Mouse (Mus musculus) mature B cell (primary cell): ENCODE measurements around the gene Tenm4.

ENCODE experiments used
- in situ Hi-C: fragments of 300-500 bp; cut with MboI; formaldehyde crosslinking; loops from 2 replicates; pipeline ENCODE4 v1.14.3; 2019

Tenm4 gene

DNA sequence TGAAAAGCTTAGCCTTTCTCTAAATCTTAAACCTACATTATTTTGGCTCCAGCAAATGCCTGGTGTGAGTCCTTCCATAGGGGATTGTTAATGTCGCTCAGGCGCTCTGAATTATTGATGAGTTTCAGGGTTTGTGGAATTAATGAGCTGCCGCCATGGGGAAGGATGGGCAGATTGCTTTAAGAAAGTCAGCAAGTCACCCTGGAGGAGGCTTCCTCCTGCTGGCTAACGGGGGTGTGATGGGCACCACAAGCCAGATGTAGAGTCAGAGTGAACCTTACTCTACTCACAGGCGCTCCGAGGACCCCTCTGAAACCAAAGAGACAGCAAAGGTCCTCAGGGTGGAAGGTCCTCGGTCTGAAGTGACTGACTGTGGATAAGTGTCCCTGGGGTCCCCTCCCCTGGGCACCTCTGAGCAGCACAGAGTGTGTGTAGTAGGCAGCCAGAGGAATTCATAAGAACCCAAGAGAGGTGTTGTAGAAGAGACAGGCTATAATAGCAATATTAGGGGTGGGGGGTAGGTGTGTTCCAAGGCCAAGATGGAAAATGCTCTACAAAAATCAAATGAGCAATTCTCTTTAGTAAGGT lies 637.1 kb downstream of the Tenm4 start:
- in situ Hi-C loops, result no loop called here

- in situ Hi-C loops, result no loop called here
Measured at GRCm38 (mm10) chr7:96811691-96812090, 640.6 kb downstream of the Tenm4 start.

GRCm38 (mm10) chr7:96813036-96813435 lies 642.0 kb downstream of the Tenm4 start:
- in situ Hi-C loops, result no loop called here

DNA sequence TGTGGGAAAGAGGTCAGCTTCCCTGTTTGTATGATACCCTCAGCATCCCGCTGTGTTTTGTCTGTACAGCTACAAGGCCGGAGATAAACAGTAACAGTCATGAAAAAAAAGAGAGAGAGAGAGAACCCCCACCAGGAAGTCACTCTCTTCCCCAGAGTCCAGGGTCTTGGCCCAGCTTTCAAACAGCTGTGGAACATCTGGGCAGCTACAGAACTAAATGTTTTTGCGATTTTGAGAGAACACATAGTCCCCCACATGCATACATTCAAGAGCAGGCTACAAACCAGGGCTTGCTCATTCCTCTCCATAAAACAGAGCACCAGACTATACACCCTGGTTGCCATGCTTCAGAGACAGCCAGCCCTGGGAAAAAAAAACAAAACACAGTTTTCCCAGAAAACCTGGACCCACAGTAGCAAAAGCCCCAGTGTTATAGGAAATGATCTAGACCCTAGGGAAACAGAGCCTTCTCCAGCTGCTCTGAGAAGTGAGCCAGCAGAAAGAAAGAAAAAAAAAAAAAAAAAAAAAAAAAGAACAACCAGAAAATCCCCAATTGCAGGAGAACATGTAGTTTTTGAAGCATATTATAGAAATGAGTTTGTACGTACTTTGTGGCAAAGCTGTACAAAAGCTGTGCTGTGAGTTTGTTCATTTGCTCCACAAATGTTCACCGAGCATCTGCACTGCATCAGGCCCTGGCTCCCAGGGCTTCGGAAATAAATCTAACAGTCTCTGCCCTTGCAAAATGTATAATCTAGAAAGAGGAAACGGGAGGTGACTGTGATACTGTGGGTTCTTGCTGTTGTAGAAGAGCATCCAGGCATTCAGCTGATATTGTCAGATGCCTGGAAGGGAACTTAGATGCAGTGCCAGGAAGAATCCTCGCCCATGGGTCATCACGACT lies 642.7 kb downstream of the Tenm4 start:
- in situ Hi-C loops, result no loop called here

GRCm38 (mm10) chr7:96814581-96814980 lies 643.5 kb downstream of the Tenm4 start:
- in situ Hi-C loops, result no loop called here

GRCm38 (mm10) chr7:96817030-96817674 lies 646.1 kb downstream of the Tenm4 start:
- in situ Hi-C loops, result no loop called here

GRCm38 (mm10) chr7:96818236-96818916 lies 647.3 kb downstream of the Tenm4 start:
- in situ Hi-C loops, result no loop called here

GRCm38 (mm10) chr7:96819538-96819937 lies 648.5 kb downstream of the Tenm4 start:
- in situ Hi-C loops, result no loop called here

- in situ Hi-C loops, result no loop called here
Measured at GRCm38 (mm10) chr7:96820343-96820742, 649.3 kb downstream of the Tenm4 start.

- in situ Hi-C loops, result no loop called here
Measured at GRCm38 (mm10) chr7:96826101-96826500, 655.1 kb downstream of the Tenm4 start.

GRCm38 (mm10) chr7:96826672-96827071 lies 655.6 kb downstream of the Tenm4 start:
- in situ Hi-C loops, result no loop called here

DNA sequence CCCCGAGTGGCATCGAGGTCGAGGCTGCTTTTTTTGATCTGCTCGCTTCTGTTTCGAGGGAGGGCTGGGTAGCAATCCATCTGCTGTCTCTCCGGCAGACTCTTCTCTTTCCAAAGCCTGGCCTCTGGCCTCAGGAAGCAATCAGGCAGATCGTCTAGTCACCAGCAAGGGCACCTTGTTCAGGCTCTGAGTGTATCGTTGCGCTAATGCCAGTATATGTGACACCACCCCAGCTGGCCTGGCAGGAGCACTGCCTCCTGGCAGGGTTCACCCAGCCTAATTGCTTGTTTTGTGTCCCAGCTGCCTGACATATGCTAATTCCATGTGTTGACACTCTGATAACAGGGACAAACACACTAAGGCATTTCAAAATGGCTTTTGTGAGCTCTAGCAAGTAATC lies 661.5 kb downstream of the Tenm4 start:
- in situ Hi-C loops, result no loop called here

- in situ Hi-C loops, result no loop called here
Measured at GRCm38 (mm10) chr7:96833012-96833411, 662.0 kb downstream of the Tenm4 start.

- in situ Hi-C loops, result no loop called here
Measured at GRCm38 (mm10) chr7:96834681-96835289, 663.7 kb downstream of the Tenm4 start.

DNA sequence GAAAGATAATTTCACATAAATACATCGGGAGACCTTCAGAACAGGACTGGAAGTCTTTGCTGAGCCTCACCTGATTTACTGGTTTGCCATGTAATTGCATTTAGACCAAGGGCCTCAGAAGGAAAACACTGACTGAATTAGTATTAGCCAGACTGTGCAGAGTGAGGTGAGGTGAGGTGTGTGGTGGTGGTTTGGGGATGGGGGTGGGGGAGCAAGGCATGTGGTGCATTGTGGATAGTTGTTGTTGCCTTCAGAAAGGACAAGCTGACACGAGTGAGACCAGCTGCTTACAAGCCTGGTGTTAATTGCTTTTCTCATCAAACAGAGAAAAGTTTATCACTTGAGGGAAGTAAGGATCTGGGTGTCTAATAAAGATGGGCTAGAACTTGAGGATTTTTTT lies 664.3 kb downstream of the Tenm4 start:
- in situ Hi-C loops, result no loop called here

DNA sequence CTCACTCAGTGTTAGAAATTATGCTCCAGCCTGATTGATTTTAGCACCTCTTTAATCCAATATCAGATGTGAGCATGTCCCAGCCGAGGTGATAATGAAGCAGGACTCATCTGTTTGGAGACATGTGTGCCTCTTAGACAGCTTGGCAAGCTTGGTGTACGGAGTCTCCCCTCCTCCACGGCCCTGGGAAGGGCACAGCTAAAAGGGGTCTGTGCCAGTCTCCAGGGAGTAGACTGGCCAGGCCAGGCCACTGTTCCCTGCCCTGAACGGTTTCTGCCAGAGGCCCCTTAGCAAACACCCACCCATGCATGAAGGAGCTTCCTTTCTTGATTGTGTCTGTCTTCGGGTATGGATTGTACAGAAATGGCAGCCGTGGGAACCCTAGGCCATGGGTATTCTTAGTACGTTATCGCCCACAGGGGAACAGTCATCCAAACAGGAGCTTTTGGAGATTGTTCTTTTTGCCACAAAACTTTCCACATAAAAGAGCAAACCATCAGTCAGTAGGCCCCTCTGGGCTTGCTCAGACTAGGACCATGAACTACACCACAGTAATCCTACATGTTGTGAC lies 667.3 kb downstream of the Tenm4 start:
- in situ Hi-C loops, result no loop called here

GRCm38 (mm10) chr7:96838926-96839325 lies 667.9 kb downstream of the Tenm4 start:
- in situ Hi-C loops, result no loop called here

DNA sequence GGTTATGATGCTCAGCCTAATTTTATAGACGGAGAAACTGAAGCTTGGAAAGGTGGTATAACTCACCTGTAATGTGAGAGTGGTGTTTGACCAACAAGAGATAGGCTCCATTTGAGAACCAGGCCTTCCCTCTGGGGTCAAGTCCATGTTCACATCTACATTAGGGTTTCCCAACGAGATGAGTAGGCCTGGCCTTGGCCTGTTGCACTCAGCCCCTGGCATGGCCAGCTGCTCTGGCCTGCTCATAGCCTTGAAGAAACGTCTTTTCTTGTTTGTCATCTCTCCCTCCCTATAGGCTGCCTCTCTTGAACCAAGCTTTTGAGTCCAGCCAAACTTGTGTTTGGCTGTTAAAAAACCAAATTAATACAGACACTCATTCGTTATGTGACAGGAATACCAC lies 668.5 kb downstream of the Tenm4 start:
- in situ Hi-C loops, result no loop called here

- in situ Hi-C loops, result no loop called here
Measured at GRCm38 (mm10) chr7:96842477-96843255, 671.6 kb downstream of the Tenm4 start.

DNA sequence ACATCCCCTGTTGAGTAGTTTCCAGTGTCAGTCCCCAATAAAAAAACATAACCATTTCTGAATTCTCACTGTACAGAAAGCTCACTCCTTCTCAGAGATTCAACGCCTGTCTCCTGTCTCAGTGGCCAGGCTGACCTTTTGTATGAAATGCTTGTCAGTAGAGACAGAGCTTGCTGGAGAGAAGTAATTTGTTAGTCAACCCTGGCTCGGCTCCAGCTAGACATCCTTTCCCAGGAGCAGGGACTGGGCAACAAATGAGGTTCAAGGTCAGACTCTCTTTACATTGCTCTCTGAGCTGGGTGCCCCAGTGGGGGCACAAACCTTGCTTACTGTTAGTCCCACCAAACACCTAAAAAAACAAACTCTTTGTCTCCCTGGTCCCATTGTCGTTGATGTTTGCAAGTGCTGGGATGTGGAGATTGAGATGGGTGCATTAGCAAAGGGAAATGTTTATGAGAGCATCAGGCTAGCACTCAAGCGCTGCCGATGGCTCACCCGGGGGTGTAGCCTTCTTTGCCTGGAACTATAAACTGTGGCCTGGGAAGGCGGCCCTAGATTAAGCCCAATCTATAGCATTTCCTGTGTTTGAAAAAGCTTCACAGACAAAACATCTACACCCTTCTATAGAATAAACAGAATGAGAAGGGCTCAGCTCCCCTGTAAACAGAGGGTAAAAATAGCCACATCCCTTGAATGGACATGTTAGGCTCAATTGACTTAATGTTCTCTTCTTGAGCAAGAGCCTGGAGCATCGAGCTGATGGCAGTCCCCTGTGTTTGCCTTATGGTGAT lies 673.3 kb downstream of the Tenm4 start:
- in situ Hi-C loops, result no loop called here
